Mouse (Mus musculus) olfactory bulb, adult 2 months (tissue): ENCODE measurements at regions not wholly inside any gene's neighbourhood (a gene's known extent, or its start where the extent isn't known, plus 50 kb on each side); places are given as distances from the start of the nearest gene placed in this dataset.

Experiments used
- H3K27ac ChIP-seq: fragments of 200-500 bp; 2 replicates; pipeline ENCODE4 v1.5.1; 2012; ENCODE audit warnings: low read depth, low read length; ENCODE audit not compliant: insufficient read depth
- H3K4me1 ChIP-seq: fragments of 200-500 bp; 2 replicates; pipeline ENCODE4 v1.6.1; 2012; ENCODE audit warnings: low read length; ENCODE audit not compliant: control insufficient read depth, insufficient read depth
- H3K4me3 ChIP-seq: fragments of 200-500 bp; 2 replicates; pipeline ENCODE4 v1.5.1; 2012; ENCODE audit warnings: mild to moderate bottlenecking, low read depth, low read length, moderate library complexity; ENCODE audit not compliant: insufficient read depth
- CTCF ChIP-seq: fragments of 200-500 bp; IDR thresholded peaks from 2 replicates; pipeline ENCODE4 v1.5.1; 2012; ENCODE audit warnings: low read depth, mild to moderate bottlenecking, low read length, moderate library complexity; ENCODE audit not compliant: insufficient read depth
- POLR2A ChIP-seq: fragments of 200-500 bp; IDR thresholded peaks from 2 replicates; pipeline ENCODE4 v1.6.1; 2012; ENCODE audit warnings: mild to moderate bottlenecking, low read depth, low read length, moderate library complexity; ENCODE audit not compliant: insufficient read depth
- WGBS: fragments of 180-500 bp; shearing (Covaris S2); methylation state at CpG from one replicate; pipeline ENCODE4 v1.1.7; 2018; 5-methylcytosine and 5-hydroxymethylcytosine counted together

DNA sequence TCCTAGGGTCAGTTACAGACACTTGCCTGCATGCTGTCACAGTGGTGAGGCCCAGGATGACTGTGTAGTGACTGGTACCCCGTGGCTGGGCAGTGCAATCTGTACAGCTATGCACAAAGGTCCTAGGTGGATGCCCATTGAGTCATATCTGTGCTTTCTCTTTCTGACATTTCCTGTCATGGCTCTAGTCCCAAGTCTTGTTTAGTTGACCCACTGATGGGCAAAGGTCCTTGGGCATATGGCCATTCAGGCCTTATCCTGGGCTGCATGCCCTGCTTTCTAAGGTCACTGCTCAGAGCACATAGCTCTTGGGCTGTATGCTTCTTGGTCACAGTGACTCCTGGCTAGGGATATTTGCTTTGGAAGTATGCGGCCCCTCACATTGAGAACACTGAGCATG is 160.4 kb downstream of the Cyld start:
- H3K4me3 ChIP-seq = no peak overlapping the region
- no peak for TF ChIP-seq POLR2A
- no peak for TF ChIP-seq CTCF
- WGBS = 83% methylated on average over 2 of the region's 2 CpGs
- H3K27ac ChIP-seq = no peak overlapping the region
- peaks cover 12% of the 10 kb centered on the region for H3K4me1 ChIP-seq

DNA sequence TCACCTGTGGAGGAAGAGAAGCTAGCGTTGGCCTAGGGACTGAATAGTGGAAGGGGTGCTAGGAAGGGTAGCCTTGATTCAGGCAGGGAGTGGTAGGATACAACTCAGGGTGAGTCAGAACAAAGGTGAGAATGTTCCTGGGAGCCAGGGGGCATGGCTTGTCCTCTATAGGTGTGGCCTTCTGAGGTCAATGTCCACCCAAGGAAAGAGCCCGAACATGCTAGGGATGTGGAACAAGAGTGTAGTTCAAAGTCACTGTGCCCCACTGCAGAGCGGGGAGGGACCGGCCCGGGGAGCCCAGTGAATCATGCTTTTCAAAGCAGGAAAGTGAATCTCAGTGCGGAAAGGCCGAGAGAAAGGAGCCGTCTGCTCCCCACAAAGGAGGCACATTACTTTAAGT is 156.4 kb downstream of the Cyld start:
- H3K4me3 ChIP-seq = no peak overlapping the region
- 87% methylated on average over 8 of the region's 8 CpGs for WGBS
- TF ChIP-seq CTCF (no peak), POLR2A (no peak)
- peaks cover 11% of the 10 kb centered on the region for H3K4me1 ChIP-seq
- H3K27ac ChIP-seq = no peak overlapping the region

DNA sequence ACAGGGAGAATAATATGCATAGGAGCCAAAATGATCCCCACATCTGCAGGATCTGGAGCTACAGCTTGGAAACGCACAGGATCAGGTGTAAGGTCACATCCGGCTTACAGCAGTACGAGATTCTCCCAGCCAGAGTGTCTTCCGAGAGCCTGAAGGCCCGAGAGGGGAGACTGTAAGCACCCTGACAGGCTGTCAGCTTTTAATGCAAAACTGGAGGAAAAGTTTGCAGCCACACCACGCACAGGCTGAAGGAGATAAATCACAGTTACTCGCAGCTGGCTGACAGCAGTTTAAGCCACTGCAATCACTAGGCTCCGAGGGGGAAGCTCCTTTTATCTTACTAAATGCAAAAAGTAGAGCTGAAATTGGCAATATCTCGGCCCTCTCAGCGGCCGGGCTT is 149.1 kb downstream of the Cyld start:
- no peak overlapping the region for H3K4me3 ChIP-seq
- no peak overlapping the region for H3K27ac ChIP-seq
- H3K4me1 ChIP-seq = peaks cover 3% of the 10 kb centered on the region
- WGBS = 65% methylated on average over 11 of the region's 11 CpGs
- TF ChIP-seq POLR2A (no peak), CTCF (no peak)

DNA sequence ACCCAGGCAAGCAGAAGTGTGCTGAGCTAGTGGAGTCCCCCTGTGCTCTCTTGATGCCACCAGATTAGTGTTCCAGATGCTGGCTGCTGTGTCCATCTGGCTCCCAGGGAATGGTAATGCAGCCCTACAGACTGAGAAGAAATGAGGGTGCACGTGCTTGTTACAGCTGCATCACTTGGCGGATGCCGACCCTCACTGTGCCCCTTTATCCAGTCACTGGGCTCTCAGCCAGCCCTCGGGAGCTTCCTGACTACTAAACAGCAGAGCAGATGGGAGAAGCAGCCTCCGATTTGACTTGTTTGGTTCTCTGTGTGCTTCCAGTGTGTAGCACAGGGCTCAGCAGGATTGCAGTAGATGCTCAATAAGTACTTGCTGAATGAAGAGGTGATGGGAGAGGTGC is 147.5 kb downstream of the Cyld start:
- Histone ChIP-seq H3K4me3 (no peak overlapping the region), H3K27ac (no peak overlapping the region), H3K4me1 (peaks cover 3% of the 10 kb centered on the region)
- TF ChIP-seq CTCF = no peak
- no peak for TF ChIP-seq POLR2A
- WGBS = 30% methylated on average over 5 of the region's 5 CpGs

DNA sequence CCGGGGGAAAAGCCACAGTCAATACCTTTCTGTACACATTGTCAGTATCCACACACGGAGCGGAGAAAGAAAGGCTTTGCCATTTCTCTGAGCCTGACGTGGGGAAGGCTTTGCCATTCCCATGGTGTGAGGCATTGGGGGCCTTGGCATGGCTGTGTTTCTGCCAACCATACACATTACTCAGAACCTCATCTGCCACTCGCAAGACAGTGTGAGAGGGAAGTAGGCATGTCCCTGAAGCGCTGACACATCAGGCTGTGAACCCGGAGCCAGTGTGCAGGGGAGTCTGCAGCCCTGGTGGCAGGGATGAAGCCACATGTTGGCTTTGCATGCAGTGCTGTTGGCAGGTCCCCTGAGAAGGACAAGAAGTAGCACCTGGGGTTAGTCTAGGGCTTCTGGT is 145.6 kb downstream of the Cyld start:
- Histone ChIP-seq H3K4me3 (no peak overlapping the region), H3K27ac (no peak overlapping the region)
- 86% methylated on average over 7 of the region's 7 CpGs for WGBS

DNA sequence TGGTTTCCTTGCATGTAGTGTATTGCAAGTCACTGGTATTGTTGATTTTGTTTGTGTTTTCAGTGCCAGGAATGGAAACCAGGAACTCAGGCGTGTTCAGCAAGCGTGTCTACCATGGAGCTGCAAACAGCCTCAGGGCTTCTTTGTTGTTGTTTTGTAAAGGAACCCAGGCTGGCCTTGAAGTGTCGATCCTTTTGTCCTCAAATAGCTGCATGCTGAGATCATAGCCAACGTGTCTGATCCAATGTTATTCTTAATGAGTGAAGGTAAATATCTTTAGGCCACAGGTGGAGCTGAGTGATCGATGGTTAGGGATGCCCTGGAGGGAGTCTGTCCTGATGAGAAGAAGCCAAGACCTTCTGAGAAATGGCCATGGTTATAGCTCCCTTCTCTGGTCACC is 143.3 kb downstream of the Cyld start:
- Histone ChIP-seq H3K4me3 (no peak overlapping the region), H3K27ac (no peak overlapping the region), H3K4me1 (peaks cover 2% of the 10 kb centered on the region; the same call in 1 of the 2 replicates)
- TF ChIP-seq POLR2A = no peak
- no peak for TF ChIP-seq CTCF
- 72% methylated on average over 5 of the region's 5 CpGs for WGBS

More for the DNA sequence above, 145.6 kb downstream of the Cyld start:
- peaks cover 3% of the 10 kb centered on the region for H3K4me1 ChIP-seq
- TF ChIP-seq CTCF (no peak), POLR2A (no peak)

DNA sequence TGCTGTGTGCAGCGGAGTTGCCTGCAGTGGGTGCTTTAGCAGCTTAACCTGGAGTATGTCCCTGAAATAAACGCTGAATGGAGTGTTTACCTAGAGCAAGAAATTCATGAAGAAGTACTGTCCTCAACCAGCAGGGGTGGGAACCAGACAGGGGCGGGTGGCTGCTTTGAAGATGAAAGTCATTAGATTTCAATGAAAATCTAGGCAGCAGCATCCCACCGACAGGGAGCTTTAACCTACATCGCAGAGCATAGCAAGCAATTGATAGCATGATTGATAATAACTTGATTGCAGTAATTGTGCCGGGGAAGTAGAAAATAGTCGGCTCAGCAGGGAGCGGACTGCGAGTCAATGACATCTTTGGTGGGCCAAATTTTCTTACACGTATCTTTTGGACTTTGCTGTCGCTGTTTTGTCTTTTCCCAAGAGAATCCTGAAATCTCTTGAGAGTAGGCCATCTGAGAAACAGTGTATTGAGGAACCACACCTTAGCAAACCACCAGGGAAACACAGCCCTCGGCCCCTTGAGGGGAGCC is 139.0 kb downstream of the Cyld start:
- Histone ChIP-seq H3K4me1 (peaks cover 2% of the 10 kb centered on the region; the same call in 1 of the 2 replicates), H3K27ac (no peak overlapping the region), H3K4me3 (no peak overlapping the region)
- TF ChIP-seq POLR2A = no peak
- no peak for TF ChIP-seq CTCF
- WGBS = 62% methylated on average over 12 of the region's 12 CpGs

DNA sequence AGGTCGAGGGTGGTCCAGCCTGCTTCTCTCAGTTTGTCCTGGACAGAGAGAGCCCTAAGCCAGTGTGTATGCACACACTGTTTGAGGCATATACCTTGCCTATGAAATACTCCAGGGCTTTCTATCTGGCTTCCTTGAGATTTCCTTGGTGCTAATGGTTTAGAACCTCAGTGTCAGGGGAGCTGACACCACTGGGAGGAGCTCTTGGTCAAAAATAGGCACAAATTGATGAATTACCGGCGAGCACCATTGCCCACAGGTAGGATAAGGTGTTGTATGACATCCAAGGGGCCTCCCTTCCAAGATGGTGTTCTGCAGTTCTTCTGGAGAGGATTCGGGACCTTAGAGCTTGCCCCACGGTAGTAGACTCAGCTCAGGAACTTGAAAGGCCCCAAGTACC is 129.0 kb downstream of the Cyld start:
- WGBS = 73% methylated on average over 5 of the region's 5 CpGs
- TF ChIP-seq POLR2A = no peak
- no peak for TF ChIP-seq CTCF
- Histone ChIP-seq H3K4me1 (no peaks in the 10 kb centered on the region), H3K27ac (no peak overlapping the region), H3K4me3 (no peak overlapping the region)

DNA sequence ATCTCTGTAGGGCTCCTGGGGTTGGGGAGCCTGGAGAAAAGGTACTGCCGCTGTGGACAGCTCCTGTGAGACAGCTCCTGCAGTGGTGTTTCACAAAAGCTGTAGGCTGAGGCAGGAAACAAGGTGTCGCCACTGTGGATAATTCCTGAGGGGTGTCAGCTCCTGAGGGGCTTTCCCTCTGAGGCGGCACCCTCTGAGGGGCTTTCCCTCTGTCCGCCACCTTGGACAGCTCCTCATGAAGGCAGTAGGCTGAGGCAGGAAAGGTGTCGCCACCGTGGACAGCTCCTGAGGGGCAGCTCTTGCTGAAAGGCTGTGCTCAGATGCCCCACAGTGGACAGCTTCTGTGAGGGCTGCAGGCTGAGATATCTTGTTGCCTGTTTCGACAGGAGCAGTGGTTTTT is 127.1 kb downstream of the Cyld start:
- peaks cover 5% of the 10 kb centered on the region; the same call in 1 of the 2 replicates for H3K4me1 ChIP-seq
- WGBS = 89% methylated on average over 7 of the region's 7 CpGs
- H3K27ac ChIP-seq = no peak overlapping the region
- no peak for TF ChIP-seq POLR2A
- no peak for TF ChIP-seq CTCF
- H3K4me3 ChIP-seq = no peak overlapping the region
